In genomic region chr11:97829365-97829764, GRCm38 (mm10) we compare ENCODE assay signal across 22 mouse cellular contexts. TPM values are rescaled to one million over a fixed set of nuclear protein-coding genes. Genes with fewer than 3 reads are reported as not detected.
A peak's percentile ranks its signal among the peaks of the same experiment; 100 is the strongest.
DNase-seq lines count a peak whose midpoint lies in the region; ATAC-seq lines count a peak whose summit lies in the region.
"Had no signal": no experiment of that assay in that cellular context is flagged by ENCODE, and none has a peak within 500 bp of the region (broad histone marks: within the 10 kb centered on the region; RNA-seq: fewer than 3 reads in every experiment).

No protein-coding gene starts in this region.

- H3K4me2 ChIP-seq in heart, embryonic 12.5 days, result no peak overlapping the region
- H3K4me2 ChIP-seq in liver, embryonic 13.5 days, result no peak overlapping the region
- no peak overlapping the region for H3K4me2 ChIP-seq in midbrain, embryonic 16.5 days (ENCODE audit: low read length)
- H3K4me2 ChIP-seq: heart, embryonic 11.5 days; hindbrain, embryonic 12.5 days; limb, embryonic 12.5 days; lung, embryonic 14.5 days had no signal

- WGBS in heart, embryonic 10.5 days, result 87% methylated on average over 7 of the region's 7 CpGs
- 81% methylated on average over 7 of the region's 7 CpGs for WGBS in heart, embryonic 12.5 days
- 48% methylated on average over 7 of the region's 7 CpGs for WGBS in liver, embryonic 13.5 days (ENCODE audit: insufficient replicate concordance)
- 94% methylated on average over 7 of the region's 7 CpGs for WGBS in forebrain, embryonic 10.5 days
- 93% methylated on average over 7 of the region's 7 CpGs for WGBS in midbrain, embryonic 16.5 days

- no peak overlapping the region for H3K9ac ChIP-seq in heart, embryonic 12.5 days
- H3K9ac ChIP-seq in liver, embryonic 13.5 days, result no peak overlapping the region
- H3K9ac ChIP-seq in midbrain, embryonic 16.5 days (ENCODE audit: low read depth, low read length), result no peak overlapping the region
- H3K9ac ChIP-seq: hindbrain, embryonic 12.5 days; limb, embryonic 12.5 days; lung, embryonic 14.5 days had no signal

- no peak for ATAC-seq in heart, embryonic 12.5 days (ENCODE audit: insufficient number of reproducible peaks, low FRiP score)
- no peak for ATAC-seq in liver, embryonic 13.5 days (ENCODE audit: low read depth)
- no peak for ATAC-seq in midbrain, embryonic 16.5 days
- ATAC-seq: Patski had no signal

- peaks cover 87% of the 10 kb centered on the region for H3K36me3 ChIP-seq in heart, embryonic 10.5 days
- peaks cover 77% of the 10 kb centered on the region for H3K36me3 ChIP-seq in heart, embryonic 12.5 days
- peaks cover 53% of the 10 kb centered on the region for H3K36me3 ChIP-seq in liver, embryonic 13.5 days
- peaks cover 94% of the 10 kb centered on the region for H3K36me3 ChIP-seq in forebrain, embryonic 10.5 days (replicated peaks)
- H3K36me3 ChIP-seq in midbrain, embryonic 16.5 days (ENCODE audit: control insufficient read depth, insufficient read depth, low read length), result peaks cover 39% of the 10 kb centered on the region

- peak; percentile 61 for DNase-seq in heart, embryonic 10.5 days (ENCODE audit: low spot score)
- DNase-seq in thymus, postnatal 4 days, result peak; percentile 7
- DNase-seq in thymus, postnatal 36 days, result no peak
- no peak for DNase-seq in liver, embryonic 13.5 days
- DNase-seq in forebrain, embryonic 10.5 days (ENCODE audit: extremely low spot score, low spot score), result no peak
- no peak for DNase-seq in ovary, postnatal 36 days (ENCODE audit: low spot score)
- DNase-seq: adrenal gland, postnatal 25 days; cerebellum, adult 8-10 months; gastrocnemius, postnatal 14 days; heart, postnatal 14 days; kidney, adult 18-20 months; lung, embryonic 14.5 days; midbrain, embryonic 14.5 days; right cerebral cortex, postnatal 25 days had no signal

- no peak overlapping the region for H3K4me3 ChIP-seq in heart, embryonic 10.5 days
- H3K4me3 ChIP-seq in heart, embryonic 12.5 days, result no peak overlapping the region
- no peak overlapping the region for H3K4me3 ChIP-seq in liver, embryonic 13.5 days (replicated peaks)
- no peak overlapping the region for H3K4me3 ChIP-seq in forebrain, embryonic 10.5 days
- H3K4me3 ChIP-seq in midbrain, embryonic 16.5 days (ENCODE audit: low read depth, low read length), result no peak overlapping the region
- H3K4me3 ChIP-seq: hindbrain, embryonic 12.5 days; limb, embryonic 12.5 days had no signal

- H3K27ac ChIP-seq in heart, embryonic 10.5 days, result no peak overlapping the region
- no peak overlapping the region for H3K27ac ChIP-seq in heart, embryonic 12.5 days (ENCODE audit: poor library complexity, severe bottlenecking)
- H3K27ac ChIP-seq in liver, embryonic 13.5 days, result peak overlapping the region; percentile 63
- H3K27ac ChIP-seq in forebrain, embryonic 10.5 days, result no peak overlapping the region
- no peak overlapping the region; the same call in 1 of the 2 replicates for H3K27ac ChIP-seq in midbrain, embryonic 16.5 days (ENCODE audit: low read length)
- H3K27ac ChIP-seq: hindbrain, embryonic 12.5 days; limb, embryonic 12.5 days had no signal

- H3K9me3 ChIP-seq in heart, embryonic 10.5 days, result no peaks in the 10 kb centered on the region
- H3K9me3 ChIP-seq in heart, embryonic 12.5 days (replicated peaks), result no peaks in the 10 kb centered on the region
- H3K9me3 ChIP-seq in liver, embryonic 13.5 days (replicated peaks), result no peaks in the 10 kb centered on the region
- no peaks in the 10 kb centered on the region for H3K9me3 ChIP-seq in forebrain, embryonic 10.5 days
- H3K9me3 ChIP-seq in midbrain, embryonic 16.5 days (replicated peaks; ENCODE audit: control insufficient read depth, low read length, poor library complexity, severe bottlenecking), result no peaks in the 10 kb centered on the region
- H3K9me3 ChIP-seq: hindbrain, embryonic 12.5 days; limb, embryonic 12.5 days had no signal

- peaks cover 21% of the 10 kb centered on the region for H3K4me1 ChIP-seq in heart, embryonic 10.5 days
- peaks cover 17% of the 10 kb centered on the region for H3K4me1 ChIP-seq in heart, embryonic 12.5 days (replicated peaks)
- peaks cover 49% of the 10 kb centered on the region for H3K4me1 ChIP-seq in liver, embryonic 13.5 days (replicated peaks)
- H3K4me1 ChIP-seq in forebrain, embryonic 10.5 days, result 0 out of 2 replicates have a peak, but pooled peaks cover 6% of the 10 kb centered on the region
- no peaks in the 10 kb centered on the region for H3K4me1 ChIP-seq in midbrain, embryonic 16.5 days (ENCODE audit: control insufficient read depth, insufficient read depth, low read length)
- H3K4me1 ChIP-seq: hindbrain, embryonic 12.5 days; limb, embryonic 12.5 days had no signal

- H3K27me3 ChIP-seq in heart, embryonic 10.5 days (ENCODE audit: insufficient read depth, poor library complexity, severe bottlenecking), result no peaks in the 10 kb centered on the region
- H3K27me3 ChIP-seq in heart, embryonic 12.5 days (replicated peaks), result no peaks in the 10 kb centered on the region
- no peaks in the 10 kb centered on the region for H3K27me3 ChIP-seq in liver, embryonic 13.5 days
- no peaks in the 10 kb centered on the region for H3K27me3 ChIP-seq in forebrain, embryonic 10.5 days (ENCODE audit: poor library complexity, severe bottlenecking)
- H3K27me3 ChIP-seq in midbrain, embryonic 16.5 days (ENCODE audit: control insufficient read depth, insufficient read depth, low read depth, low read length), result no peaks in the 10 kb centered on the region
- H3K27me3 ChIP-seq: hindbrain, embryonic 12.5 days; limb, embryonic 12.5 days; Patski had no signal

RNA-seq across cellular contexts. Expression of gene B230217C12Rik, which starts 11.2 kb away (rescaled TPM):
- polyA plus RNA-seq in heart, embryonic 10.5 days (2016; fragmentation: Nextera tagmentation; extraction: Ambion mirVana), result 9.2 and 9.6 TPM in 2 replicates
- 6.9 and 7.4 TPM in 2 replicates for polyA plus RNA-seq in heart, embryonic 12.5 days (2016; fragmentation: Nextera tagmentation; extraction: Ambion mirVana)
- polyA plus RNA-seq in liver, embryonic 13.5 days (2015; fragmentation: Nextera tagmentation; extraction: Ambion mirVana), result 0.85 and 1.3 TPM in 2 replicates
- polyA plus RNA-seq in forebrain, embryonic 10.5 days (2016; fragmentation: Nextera tagmentation; extraction: Ambion mirVana), result 13.3 and 15.9 TPM in 2 replicates
- polyA plus RNA-seq in midbrain, embryonic 16.5 days (2015; fragmentation: Nextera tagmentation; extraction: Ambion mirVana), result 36.7 and 43.8 TPM in 2 replicates

RNA-seq across cellular contexts. Expression of gene Lasp1, which starts 30.6 kb away (rescaled TPM):
- polyA plus RNA-seq in heart, embryonic 10.5 days (2016; fragmentation: Nextera tagmentation; extraction: Ambion mirVana), result 50.8 and 65.1 TPM in 2 replicates
- 46.9 and 49.5 TPM in 2 replicates for polyA plus RNA-seq in heart, embryonic 12.5 days (2016; fragmentation: Nextera tagmentation; extraction: Ambion mirVana)
- 27.5 and 31.2 TPM in 2 replicates for polyA plus RNA-seq in liver, embryonic 13.5 days (2015; fragmentation: Nextera tagmentation; extraction: Ambion mirVana)
- 85.5 and 87.3 TPM in 2 replicates for polyA plus RNA-seq in forebrain, embryonic 10.5 days (2016; fragmentation: Nextera tagmentation; extraction: Ambion mirVana)
- polyA plus RNA-seq in midbrain, embryonic 16.5 days (2015; fragmentation: Nextera tagmentation; extraction: Ambion mirVana), result 194 and 202 TPM in 2 replicates

RNA-seq across cellular contexts. Expression of gene Rpl23, which starts 47.1 kb away (rescaled TPM):
- 387 and 414 TPM in 2 replicates for polyA plus RNA-seq in heart, embryonic 10.5 days (2016; fragmentation: Nextera tagmentation; extraction: Ambion mirVana)
- 404 and 410 TPM in 2 replicates for polyA plus RNA-seq in heart, embryonic 12.5 days (2016; fragmentation: Nextera tagmentation; extraction: Ambion mirVana)
- polyA plus RNA-seq in liver, embryonic 13.5 days (2015; fragmentation: Nextera tagmentation; extraction: Ambion mirVana), result 436 and 468 TPM in 2 replicates
- 449 and 492 TPM in 2 replicates for polyA plus RNA-seq in forebrain, embryonic 10.5 days (2016; fragmentation: Nextera tagmentation; extraction: Ambion mirVana)
- 267 and 286 TPM in 2 replicates for polyA plus RNA-seq in midbrain, embryonic 16.5 days (2015; fragmentation: Nextera tagmentation; extraction: Ambion mirVana)

RNA-seq across cellular contexts. Expression of gene 1700001P01Rik, which starts 53.6 kb away (rescaled TPM):
- polyA plus RNA-seq in heart, embryonic 10.5 days (2016; fragmentation: Nextera tagmentation; extraction: Ambion mirVana), result 0.30 TPM in 1 of 2 replicates, not detected in the other
- polyA plus RNA-seq in heart, embryonic 12.5 days (2016; fragmentation: Nextera tagmentation; extraction: Ambion mirVana), result not detected in 2 replicates
- 0.19 and 0.22 TPM in 2 replicates for polyA plus RNA-seq in liver, embryonic 13.5 days (2015; fragmentation: Nextera tagmentation; extraction: Ambion mirVana)
- 0.73 TPM in 1 of 2 replicates, not detected in the other for polyA plus RNA-seq in forebrain, embryonic 10.5 days (2016; fragmentation: Nextera tagmentation; extraction: Ambion mirVana)
- 0.74 TPM in 1 of 2 replicates, not detected in the other for polyA plus RNA-seq in midbrain, embryonic 16.5 days (2015; fragmentation: Nextera tagmentation; extraction: Ambion mirVana)
- polyA plus RNA-seq: heart, embryonic 11.5 days; large intestine, adult 2 months; limb, embryonic 12.5 days; lung, embryonic 14.5 days; midbrain, embryonic 14.5 days; stomach, postnatal 0 days had no signal

RNA-seq across cellular contexts. Expression of gene Fbxo47, which starts 54.6 kb away (rescaled TPM):
- polyA plus RNA-seq in heart, embryonic 10.5 days (2016; fragmentation: Nextera tagmentation; extraction: Ambion mirVana), result 0.55 and 0.70 TPM in 2 replicates
- 0.87 and 1.5 TPM in 2 replicates for polyA plus RNA-seq in heart, embryonic 12.5 days (2016; fragmentation: Nextera tagmentation; extraction: Ambion mirVana)
- polyA plus RNA-seq in liver, embryonic 13.5 days (2015; fragmentation: Nextera tagmentation; extraction: Ambion mirVana), result 0.33 and 0.46 TPM in 2 replicates
- 0.64 and 0.91 TPM in 2 replicates for polyA plus RNA-seq in forebrain, embryonic 10.5 days (2016; fragmentation: Nextera tagmentation; extraction: Ambion mirVana)
- 0.56 and 0.78 TPM in 2 replicates for polyA plus RNA-seq in midbrain, embryonic 16.5 days (2015; fragmentation: Nextera tagmentation; extraction: Ambion mirVana)

Comparison
In these comparisons a context has a peak if more than half of its experiments do, and no peak if none do; other contexts are left out.
1. DNase-seq: peak in heart, embryonic 10.5 days (single experiment) and thymus, postnatal 4 days (single experiment); none in thymus, postnatal 36 days (0 of 2), liver, embryonic 13.5 days (single experiment), forebrain, embryonic 10.5 days (single experiment) and ovary, postnatal 36 days (single experiment).